Mouse (Mus musculus) hindbrain, embryonic 16.5 days (tissue): Measurements from ENCODE around the gene Pus3. TPM values are rescaled to one million over a fixed set of nuclear protein-coding genes. Genes with fewer than 3 reads are reported as not detected.
A peak's percentile ranks its signal among the peaks of the same experiment; 100 is the strongest.

ENCODE experiments used
- ATAC-seq: fragments of 200-750 bp; cut with Nextera tagmentation; 2 replicates; pipeline ENCODE4 v1.8.0; 2017; ENCODE audit warnings: moderate TSS enrichment, moderate library complexity
- H3K27ac ChIP-seq: fragments of 300-500 bp; sonication (generic); 2 replicates; pipeline ENCODE4 v1.5.1; 2014; ENCODE audit warnings: low read depth, mild to moderate bottlenecking, control low read depth, low read length, moderate library complexity
- H3K27me3 ChIP-seq: fragments of 300-500 bp; sonication (generic); replicated peaks from 2 replicates; pipeline ENCODE4 v1.6.1; 2014; ENCODE audit warnings: low read length; ENCODE audit not compliant: control insufficient read depth, insufficient read depth
- H3K36me3 ChIP-seq: fragments of 300-500 bp; sonication (generic); 2 replicates; pipeline ENCODE4 v1.6.1; 2014; ENCODE audit warnings: mild to moderate bottlenecking, low read length, moderate library complexity, mixed read lengths; ENCODE audit not compliant: control insufficient read depth, insufficient read depth
- H3K4me1 ChIP-seq: fragments of 300-500 bp; sonication (generic); 2 replicates; pipeline ENCODE4 v1.6.1; 2014; ENCODE audit warnings: low read depth, low read length; ENCODE audit not compliant: control insufficient read depth, insufficient read depth
- H3K4me2 ChIP-seq: fragments of 300-500 bp; sonication (generic); 2 replicates; pipeline ENCODE4 v1.6.1; 2014; ENCODE audit warnings: mild to moderate bottlenecking, low read length, control low read depth, moderate library complexity
- H3K4me3 ChIP-seq: fragments of 300-500 bp; sonication (generic); 2 replicates; pipeline ENCODE4 v1.5.1; 2014; ENCODE audit warnings: mild to moderate bottlenecking, low read length, control low read depth, moderate library complexity
- H3K9ac ChIP-seq: fragments of 300-500 bp; sonication (generic); 2 replicates; pipeline ENCODE4 v1.6.1; 2014; ENCODE audit warnings: low read depth, mild to moderate bottlenecking, control low read depth, low read length, moderate library complexity
- H3K9me3 ChIP-seq: fragments of 300-500 bp; sonication (generic); 2 replicates; pipeline ENCODE4 v1.6.1; 2014; ENCODE audit warnings: mild to moderate bottlenecking, low read length, moderate library complexity; ENCODE audit not compliant: control insufficient read depth
- WGBS: fragments of 180-500 bp; shearing (Covaris S2); extraction: QIAGEN DNeasy Blood & Tissue Kit; methylation state at CpG from one replicate; pipeline ENCODE4 v1.1.7; 2014; 5-methylcytosine and 5-hydroxymethylcytosine counted together
- polyA plus RNA-seq: library from polyadenylated mRNA; unstranded; fragments of >200 nt; fragmentation: Nextera tagmentation; extraction: Ambion mirVana; gene quantifications from 2 replicates; pipeline ENCODE4 v1.2.1, GENCODE M21; 2015

Gene Pus3
- polyA plus RNA-seq, 1 experiment from 2014 or later: 15.2 TPM

DNA sequence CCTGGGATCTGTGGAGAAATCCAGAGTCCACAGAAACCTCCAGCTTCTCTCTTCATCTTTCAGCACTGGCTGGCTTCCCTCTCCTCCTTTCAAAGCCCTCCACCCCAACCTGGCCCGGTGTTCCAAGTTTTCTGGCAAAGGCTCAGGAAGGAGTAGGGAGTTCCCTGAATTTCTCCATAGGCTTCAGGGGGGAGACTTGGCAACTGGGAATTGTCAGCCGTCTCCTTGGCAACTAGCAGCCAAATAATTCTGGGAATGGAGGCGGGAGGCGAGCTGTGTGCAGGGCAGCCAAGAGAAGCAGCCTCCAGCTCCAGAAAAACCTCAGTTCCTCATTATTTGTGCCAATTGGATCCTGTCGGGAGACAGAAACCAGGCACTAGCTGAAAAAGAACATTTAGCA is 34.9 kb upstream of the Pus3 start:
- no peaks in the 10 kb centered on the region for H3K9me3 ChIP-seq
- WGBS: 11% methylated on average over 5 of the region's 5 CpGs
- peak overlapping the region; percentile 70 for H3K27ac ChIP-seq

DNA sequence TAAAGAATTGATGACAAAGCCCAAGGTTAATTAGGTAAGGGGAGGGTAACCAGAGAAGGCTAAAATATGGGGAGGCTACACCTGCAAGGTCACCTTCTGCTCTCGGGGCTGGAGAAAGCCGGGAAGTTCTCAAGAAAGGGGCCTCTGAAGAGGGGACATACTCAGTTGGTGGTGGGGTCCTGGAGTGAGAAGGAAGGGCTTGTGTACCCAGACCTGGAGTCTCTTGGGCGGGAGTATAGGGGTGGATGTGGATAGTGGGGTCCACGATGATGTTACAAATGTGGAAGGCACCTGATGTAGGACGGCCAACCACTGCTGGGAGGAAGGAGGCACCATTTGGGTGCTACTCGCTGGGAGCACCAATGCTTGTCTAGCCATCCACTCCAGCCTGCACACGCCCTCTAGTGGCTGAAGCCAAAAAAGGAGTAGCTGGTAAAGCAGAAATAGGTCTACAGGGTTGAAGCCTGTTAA is 34.4 kb upstream of the Pus3 start:
- Histone ChIP-seq H3K9me3 (no peaks in the 10 kb centered on the region), H3K27me3 (no peaks in the 10 kb centered on the region; the same call in 1 of the 2 replicates), H3K4me2 (peak overlapping the region; percentile 37; the same call in 1 of the 2 replicates), H3K4me1 (peaks cover 13% of the 10 kb centered on the region), H3K9ac (no peak overlapping the region), H3K27ac (peak overlapping the region; percentile 70), H3K4me3 (no peak overlapping the region), H3K36me3 (no peaks in the 10 kb centered on the region)
- WGBS: 20% methylated on average over 7 of the region's 7 CpGs
- ATAC-seq: peak; percentile 80

More for the DNA sequence above, 34.9 kb upstream of the Pus3 start:
- Histone ChIP-seq H3K4me2 (peak overlapping the region; percentile 37; the same call in 1 of the 2 replicates), H3K4me3 (no peak overlapping the region), H3K27me3 (no peaks in the 10 kb centered on the region; the same call in 1 of the 2 replicates), H3K36me3 (no peaks in the 10 kb centered on the region), H3K4me1 (peaks cover 13% of the 10 kb centered on the region), H3K9ac (no peak overlapping the region; the same call in 1 of the 2 replicates)
- peak; percentile 88 for ATAC-seq

DNA sequence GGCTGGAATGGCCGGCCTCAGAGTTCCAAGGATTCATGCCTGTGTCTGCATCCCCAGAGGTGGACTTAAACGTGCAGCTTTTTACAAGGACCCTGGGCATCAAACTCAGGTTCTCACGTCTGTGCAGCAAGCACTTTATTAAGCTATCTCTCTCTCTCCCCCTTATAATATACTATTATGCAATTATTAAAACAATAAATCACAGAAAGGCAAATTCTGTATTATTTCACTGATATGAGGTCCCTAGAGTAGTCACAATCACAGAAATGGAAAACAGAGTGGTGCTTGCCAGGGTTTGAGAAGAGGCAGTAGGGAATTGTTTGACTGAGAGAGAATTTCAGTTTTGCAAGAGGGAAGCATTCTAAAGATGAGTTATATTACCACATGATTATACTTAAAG is 29.3 kb upstream of the Pus3 start:
- H3K36me3 ChIP-seq: no peaks in the 10 kb centered on the region
- H3K27me3 ChIP-seq: no peaks in the 10 kb centered on the region; the same call in 1 of the 2 replicates
- H3K4me3 ChIP-seq: no peak overlapping the region
- WGBS: 68% methylated on average over 3 of the region's 3 CpGs
- H3K27ac ChIP-seq: no peak overlapping the region
- ATAC-seq: no peak
- H3K4me1 ChIP-seq: peaks cover 3% of the 10 kb centered on the region
- no peak overlapping the region for H3K9ac ChIP-seq
- H3K9me3 ChIP-seq: no peaks in the 10 kb centered on the region
- H3K4me2 ChIP-seq: no peak overlapping the region

DNA sequence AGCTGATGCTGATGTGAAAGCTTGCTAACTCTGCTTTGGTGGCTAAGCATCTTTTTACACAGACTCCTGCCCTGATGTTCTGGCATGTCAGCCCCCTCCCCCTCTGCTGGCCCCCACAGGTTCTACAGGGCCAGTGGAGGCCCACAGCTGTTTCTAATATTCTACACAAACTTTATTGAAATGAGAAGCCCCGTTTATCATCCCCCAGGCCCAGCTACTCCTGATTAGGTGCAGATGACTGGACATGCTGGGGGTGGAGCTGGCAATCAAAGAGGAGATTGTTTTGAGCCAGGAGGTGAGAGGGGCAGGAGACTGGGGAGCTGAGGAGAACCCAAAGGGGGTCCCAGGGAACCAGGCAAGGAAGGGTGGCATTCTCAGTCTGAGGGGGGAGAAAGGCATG is 28.6 kb upstream of the Pus3 start:
- Histone ChIP-seq H3K4me1 (peaks cover under 1% of the 10 kb centered on the region; the same call in 1 of the 2 replicates), H3K4me2 (no peak overlapping the region), H3K9me3 (no peaks in the 10 kb centered on the region), H3K9ac (no peak overlapping the region), H3K27ac (no peak overlapping the region), H3K36me3 (no peaks in the 10 kb centered on the region), H3K4me3 (no peak overlapping the region), H3K27me3 (no peaks in the 10 kb centered on the region; the same call in 1 of the 2 replicates)
- no peak for ATAC-seq
- WGBS: 15% methylated on average over 1 of the region's 1 CpGs

DNA sequence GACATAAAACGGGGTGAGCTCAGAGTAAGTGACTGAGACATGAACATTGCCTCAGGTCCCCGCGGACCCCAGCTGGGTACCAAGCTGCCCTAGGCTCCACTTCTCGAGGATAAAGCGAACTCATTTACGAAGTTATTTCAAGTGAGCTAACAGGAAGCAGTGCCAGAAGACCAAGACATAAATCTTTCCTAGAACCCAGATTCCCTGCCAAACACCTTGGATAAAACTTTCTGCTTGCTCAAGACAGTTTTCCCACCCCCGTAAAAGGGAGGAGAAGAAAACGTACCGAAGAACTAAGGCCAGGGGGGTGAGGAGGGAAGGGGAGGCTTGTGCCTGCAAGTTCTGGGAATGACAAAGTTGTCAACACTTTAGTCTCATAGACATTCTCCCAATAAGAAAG is 25.1 kb upstream of the Pus3 start:
- H3K36me3 ChIP-seq: no peaks in the 10 kb centered on the region
- WGBS: 71% methylated on average over 9 of the region's 9 CpGs

DNA sequence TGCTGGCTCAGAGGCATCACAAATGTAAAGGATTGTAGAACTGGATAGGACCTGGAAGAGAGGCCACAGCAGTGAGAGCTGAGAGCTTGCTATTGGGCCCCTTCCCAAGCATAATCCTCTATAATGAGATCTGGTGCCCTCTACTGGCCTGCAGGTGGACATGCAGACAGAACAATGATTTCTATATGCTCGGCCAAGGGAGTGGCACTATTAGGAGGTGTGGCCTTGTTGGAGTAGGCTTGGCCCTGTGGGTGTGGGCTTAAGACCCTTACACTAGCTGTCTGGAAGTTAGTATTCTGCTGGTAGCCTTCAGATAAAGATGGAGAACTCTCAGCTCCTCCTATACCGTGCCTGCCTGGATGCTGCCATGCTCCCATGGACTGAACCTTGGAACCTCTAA is 23.3 kb upstream of the Pus3 start:
- Histone ChIP-seq H3K27ac (no peak overlapping the region), H3K4me2 (no peak overlapping the region), H3K36me3 (no peaks in the 10 kb centered on the region; the same call in 1 of the 2 replicates), H3K27me3 (no peaks in the 10 kb centered on the region; the same call in 1 of the 2 replicates), H3K9ac (no peak overlapping the region), H3K9me3 (no peaks in the 10 kb centered on the region), H3K4me3 (no peak overlapping the region), H3K4me1 (peaks cover 2% of the 10 kb centered on the region; the same call in 1 of the 2 replicates)
- WGBS: 8% methylated on average over 2 of the region's 2 CpGs
- peak; percentile 90 for ATAC-seq

More for the DNA sequence above, 25.1 kb upstream of the Pus3 start:
- H3K9me3 ChIP-seq: no peaks in the 10 kb centered on the region
- no peak overlapping the region for H3K4me2 ChIP-seq
- H3K4me3 ChIP-seq: no peak overlapping the region
- H3K9ac ChIP-seq: no peak overlapping the region
- no peak for ATAC-seq
- no peak overlapping the region for H3K27ac ChIP-seq
- no peaks in the 10 kb centered on the region; the same call in 1 of the 2 replicates for H3K27me3 ChIP-seq
- peaks cover 2% of the 10 kb centered on the region; the same call in 1 of the 2 replicates for H3K4me1 ChIP-seq

DNA sequence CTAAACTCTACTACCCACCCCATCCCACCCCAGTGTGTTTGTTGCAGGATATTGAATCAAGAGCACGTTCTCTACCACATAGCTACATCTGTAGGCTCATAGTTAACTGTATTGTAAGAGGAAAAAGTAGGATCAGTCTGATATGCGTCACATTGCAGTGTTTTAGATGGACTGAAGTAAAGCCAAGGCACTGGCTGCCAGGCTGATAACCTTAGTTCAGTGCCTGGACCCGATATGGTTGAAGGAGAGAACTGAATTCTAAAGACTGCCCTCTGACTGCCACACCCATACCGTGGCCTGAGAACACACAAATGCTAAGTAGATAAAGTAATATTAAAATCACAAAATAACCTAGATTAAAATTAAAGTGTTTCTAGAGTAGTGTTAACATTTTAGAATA is 22.5 kb upstream of the Pus3 start:
- no peaks in the 10 kb centered on the region for H3K9me3 ChIP-seq
- no peak overlapping the region for H3K9ac ChIP-seq
- no peak overlapping the region for H3K27ac ChIP-seq
- H3K4me2 ChIP-seq: no peak overlapping the region
- no peak overlapping the region for H3K4me3 ChIP-seq
- H3K36me3 ChIP-seq: no peaks in the 10 kb centered on the region; the same call in 1 of the 2 replicates
- WGBS: 79% methylated on average over 4 of the region's 4 CpGs
- H3K4me1 ChIP-seq: peaks cover 2% of the 10 kb centered on the region; the same call in 1 of the 2 replicates
- ATAC-seq: no peak
- no peaks in the 10 kb centered on the region; the same call in 1 of the 2 replicates for H3K27me3 ChIP-seq

DNA sequence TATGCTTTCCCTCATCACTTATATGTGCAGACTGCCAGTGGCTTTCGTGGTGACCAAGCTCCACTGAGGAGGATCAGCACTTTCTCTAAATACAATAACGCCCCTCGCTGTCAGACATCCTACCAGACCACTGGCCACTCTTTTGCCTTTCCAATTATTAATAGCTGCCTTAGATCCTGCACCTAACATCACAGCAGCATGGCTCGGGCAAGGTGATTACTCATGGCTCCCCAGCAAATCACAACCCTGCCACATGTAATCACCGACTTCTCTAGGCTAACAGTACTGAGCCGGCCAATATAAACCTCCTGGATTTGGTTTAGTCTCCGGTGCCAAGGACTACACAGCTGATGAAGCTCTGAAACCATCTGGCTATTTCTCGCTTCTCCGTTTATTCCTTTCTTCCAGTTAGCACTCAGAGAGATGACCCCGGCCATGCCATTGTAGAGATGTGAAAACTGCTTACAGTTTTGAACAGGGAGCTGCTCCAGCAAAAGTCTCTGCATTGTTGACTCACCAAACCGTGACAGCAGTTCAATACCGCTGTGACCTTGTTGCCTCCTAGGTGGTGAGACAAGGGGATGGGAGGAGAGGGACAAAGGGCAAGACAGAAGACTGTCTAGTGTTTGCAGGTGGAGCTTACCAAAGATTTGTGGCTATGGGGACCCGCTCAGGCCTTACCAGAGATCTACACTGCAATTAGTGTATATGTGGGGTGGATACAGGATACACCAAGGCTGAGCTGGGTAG is 19.2 kb upstream of the Pus3 start:
- 63% methylated on average over 13 of the region's 13 CpGs for WGBS
- H3K4me3 ChIP-seq: no peak overlapping the region
- H3K9me3 ChIP-seq: no peaks in the 10 kb centered on the region
- H3K4me1 ChIP-seq: peaks cover 2% of the 10 kb centered on the region; the same call in 1 of the 2 replicates
- H3K9ac ChIP-seq: no peak overlapping the region
- H3K4me2 ChIP-seq: no peak overlapping the region
- ATAC-seq: no peak
- no peak overlapping the region for H3K27ac ChIP-seq
- peaks cover 2% of the 10 kb centered on the region for H3K36me3 ChIP-seq
- H3K27me3 ChIP-seq: no peaks in the 10 kb centered on the region; the same call in 1 of the 2 replicates

DNA sequence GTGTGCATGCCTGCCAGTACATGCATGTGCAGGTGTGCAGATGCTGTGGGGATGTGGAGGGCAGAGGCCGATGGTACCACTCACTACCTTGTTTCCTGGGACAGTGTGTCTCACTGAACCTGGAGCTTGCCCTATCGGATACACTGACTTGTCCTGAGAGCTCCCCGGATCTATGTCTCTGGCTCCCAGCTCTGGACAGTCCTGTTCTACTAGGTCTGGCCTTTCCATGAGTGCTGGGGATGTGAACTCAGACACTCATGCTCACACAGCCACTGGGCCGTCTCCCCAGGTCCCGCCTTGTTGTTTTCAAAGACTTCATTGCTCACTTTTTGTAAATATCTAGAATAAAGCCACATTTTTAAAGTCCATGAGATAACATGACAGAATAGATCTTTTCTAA is 17.4 kb upstream of the Pus3 start:
- no peaks in the 10 kb centered on the region for H3K4me1 ChIP-seq
- 84% methylated on average over 5 of the region's 5 CpGs for WGBS
- no peaks in the 10 kb centered on the region for H3K9me3 ChIP-seq
- no peaks in the 10 kb centered on the region for H3K27me3 ChIP-seq
- ATAC-seq: no peak
- H3K4me2 ChIP-seq: no peak overlapping the region
- H3K9ac ChIP-seq: no peak overlapping the region
- H3K27ac ChIP-seq: no peak overlapping the region
- no peak overlapping the region for H3K4me3 ChIP-seq
- H3K36me3 ChIP-seq: peaks cover 2% of the 10 kb centered on the region
